Mouse (Mus musculus) layer of hippocampus, adult 9-11 months (tissue): Measurements from ENCODE around the gene Defa21.
"Not testable (repeated sequence)": the region's sequence is repeated elsewhere in the genome, so short reads cannot be mapped to it uniquely, and the experiment has no call there.

Source experiments
- DNase-seq: peaks from one replicate; pipeline ENCODE4 v3.0.0; 2022

Gene Defa21

DNA sequence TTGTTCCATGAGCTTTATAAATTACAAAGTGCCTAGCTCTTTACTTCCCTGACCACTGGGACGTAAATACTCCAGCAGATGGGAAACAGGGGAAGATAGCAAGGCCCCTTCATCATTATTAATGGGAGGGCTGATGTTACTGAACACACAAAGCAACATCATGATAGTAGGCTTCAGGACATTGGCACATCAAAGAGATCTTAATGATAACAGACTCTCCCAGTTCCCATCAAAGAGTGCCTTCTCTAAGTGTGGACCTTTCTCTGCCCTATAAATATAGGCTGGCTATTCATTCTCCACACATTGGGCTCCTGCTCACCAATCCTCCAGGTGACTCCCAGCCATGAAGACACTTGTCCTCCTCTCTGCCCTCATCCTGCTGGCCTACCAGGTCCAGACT is at the start of gene Defa21:
Gene Defa21 (plus strand): TSS at position 301 of the 400 bp plus-strand sequence.
- DNase-seq, result not testable (repeated sequence)

DNA sequence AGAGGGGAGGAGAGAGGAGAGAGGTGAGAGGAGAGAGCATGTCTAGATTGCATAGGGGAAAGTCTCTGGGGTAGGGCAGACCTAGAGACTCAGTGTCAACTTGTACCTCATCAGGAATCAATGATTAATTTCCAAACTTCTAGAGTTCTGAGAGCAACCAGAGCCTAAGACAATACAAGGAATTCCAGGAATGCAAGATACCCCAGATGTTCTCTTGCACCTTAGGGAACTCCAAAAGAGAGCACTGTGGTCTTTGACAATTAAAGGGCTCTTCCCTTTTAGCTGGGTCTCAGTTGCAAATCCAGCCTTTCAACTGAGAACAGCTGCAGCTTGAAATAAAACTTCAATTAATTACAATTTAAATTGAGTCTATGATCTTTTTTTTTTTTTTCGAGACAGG is 45.5 kb upstream of the Defa21 start:
- DNase-seq, result no peak

DNA sequence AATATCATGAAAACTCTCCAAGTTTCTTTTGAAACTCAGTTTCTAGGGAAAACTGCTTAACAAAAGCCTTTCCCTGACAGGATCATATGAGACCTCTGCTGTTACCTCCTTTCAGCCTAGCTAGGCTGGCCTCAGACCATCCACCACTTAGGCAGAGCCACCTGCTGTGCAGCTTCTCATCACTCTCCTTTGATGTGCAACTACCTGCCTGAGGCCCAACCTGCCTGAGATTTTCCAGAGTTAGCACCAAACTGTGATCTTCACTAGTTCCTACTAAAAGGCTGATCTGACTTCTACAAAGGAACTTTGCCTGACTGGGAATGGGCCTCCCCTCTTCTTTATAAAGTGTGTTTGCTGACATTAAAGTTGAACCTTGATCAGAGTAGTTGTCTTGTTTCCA is 31.3 kb upstream of the Defa21 start:
- not testable (repeated sequence) for DNase-seq

DNA sequence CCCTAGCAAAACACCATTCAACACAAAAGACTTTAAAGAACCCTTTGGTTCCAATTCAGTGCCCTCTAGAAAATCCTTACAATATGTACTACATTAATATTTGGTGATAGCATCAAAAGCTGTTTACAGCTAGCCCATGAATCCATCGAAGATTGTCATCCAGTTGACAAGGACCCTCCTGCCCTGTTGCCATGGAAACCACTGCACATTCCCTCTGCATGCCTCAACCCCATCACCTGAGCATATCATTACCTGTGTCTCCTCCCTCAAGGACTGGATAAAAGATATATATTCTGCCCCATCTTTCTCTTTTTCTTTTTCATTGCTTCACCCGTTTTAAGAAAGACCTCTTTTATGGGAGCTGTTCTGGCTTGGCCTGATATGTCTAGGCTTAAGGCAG is 28.6 kb upstream of the Defa21 start:
- DNase-seq, result no peak

DNA sequence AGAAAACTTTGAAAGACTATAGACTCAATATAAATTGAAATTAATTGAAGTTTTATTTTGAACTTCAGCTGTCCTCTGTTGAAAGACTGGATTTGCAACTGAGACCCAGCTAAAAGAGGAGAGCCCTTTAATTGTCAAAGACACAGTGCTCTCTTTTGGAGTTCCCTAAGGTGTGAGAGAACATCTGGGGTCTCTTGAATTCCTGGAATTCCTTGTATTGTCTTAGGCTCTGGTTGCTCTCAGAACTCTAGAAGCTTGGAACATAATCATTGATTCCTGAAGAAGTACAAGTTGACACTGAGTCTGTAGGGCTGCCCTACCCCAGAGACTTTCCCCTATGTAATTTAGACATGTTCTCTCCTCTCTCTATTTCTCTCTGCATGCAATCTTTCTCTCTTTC is 28.1 kb upstream of the Defa21 start:
- DNase-seq, result no peak

DNA sequence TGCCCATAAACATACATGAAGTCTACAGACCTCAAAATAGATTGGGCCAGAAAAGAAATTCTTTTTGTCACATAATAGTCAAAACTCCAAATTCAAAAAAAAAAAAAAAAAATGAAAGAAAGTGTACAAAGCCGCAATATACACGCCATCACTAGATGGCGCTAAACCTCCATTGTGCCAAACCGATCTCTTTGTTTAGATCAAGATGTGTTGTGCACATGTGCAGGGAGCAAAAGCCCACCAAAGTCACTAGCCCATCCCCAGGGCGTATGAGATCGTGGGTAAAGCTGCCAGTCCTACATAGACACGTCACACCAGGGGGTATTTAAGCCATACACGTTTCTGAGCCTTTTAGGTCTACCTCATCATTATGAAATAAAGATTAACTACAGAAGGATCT is 24.2 kb upstream of the Defa21 start:
- DNase-seq, result no peak

DNA sequence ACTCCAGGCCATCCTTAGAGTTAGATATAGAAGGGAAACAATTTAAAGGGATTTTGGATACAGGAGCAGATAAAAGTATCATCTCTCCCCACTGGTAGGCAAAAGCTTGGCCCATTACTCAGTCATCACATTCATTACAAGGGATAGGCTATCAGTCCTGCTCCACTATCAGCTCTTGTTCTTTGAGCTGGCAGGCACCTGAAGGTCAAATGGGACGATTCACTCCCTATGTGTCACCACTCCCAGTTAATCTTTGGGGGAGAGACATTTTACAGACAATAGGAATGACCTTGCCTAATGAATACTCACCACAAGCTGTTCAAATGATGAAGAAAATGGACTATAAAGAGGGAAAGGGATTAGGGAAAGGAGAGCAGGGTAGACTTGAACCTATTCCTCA is 18.5 kb upstream of the Defa21 start:
- no peak for DNase-seq

DNA sequence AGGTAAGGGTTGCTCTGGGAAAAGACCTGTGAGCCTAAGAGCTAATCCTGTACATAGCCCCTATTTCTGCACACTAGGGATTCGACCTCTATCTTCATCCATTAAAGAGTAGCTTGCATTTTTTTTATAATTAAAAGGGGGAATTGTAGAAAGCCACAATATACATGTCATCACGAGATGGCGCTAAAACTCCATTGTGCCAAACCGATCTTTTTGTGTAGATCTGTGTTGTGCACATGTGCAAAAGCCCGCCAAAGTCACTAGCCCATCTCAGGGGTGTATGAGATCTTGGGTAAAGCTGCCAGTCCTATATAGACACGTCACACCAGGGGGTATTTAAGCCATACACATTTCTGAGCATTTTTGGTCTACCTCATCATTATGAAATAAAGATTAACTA is 16.8 kb upstream of the Defa21 start:
- not testable (repeated sequence) for DNase-seq

DNA sequence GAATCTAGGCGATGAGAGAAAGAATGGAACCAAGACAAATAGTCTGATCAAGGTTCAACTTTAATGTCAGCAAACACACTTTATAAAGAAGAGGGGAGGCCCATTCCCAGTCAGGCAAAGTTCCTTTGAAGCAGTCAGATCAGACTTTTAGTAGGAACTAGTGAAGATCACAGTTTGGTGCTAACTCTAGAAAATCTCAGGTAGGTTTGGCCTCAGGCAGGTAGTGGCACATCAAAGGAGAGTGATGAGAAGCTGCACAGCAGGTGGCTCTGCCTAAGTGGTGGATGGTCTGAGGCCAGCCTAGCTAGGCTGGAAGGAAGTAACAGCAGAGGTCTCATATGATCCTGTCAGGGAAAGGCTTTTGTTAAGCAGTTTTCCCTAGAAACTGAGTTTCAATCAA is 14.8 kb upstream of the Defa21 start:
- not testable (repeated sequence) for DNase-seq

DNA sequence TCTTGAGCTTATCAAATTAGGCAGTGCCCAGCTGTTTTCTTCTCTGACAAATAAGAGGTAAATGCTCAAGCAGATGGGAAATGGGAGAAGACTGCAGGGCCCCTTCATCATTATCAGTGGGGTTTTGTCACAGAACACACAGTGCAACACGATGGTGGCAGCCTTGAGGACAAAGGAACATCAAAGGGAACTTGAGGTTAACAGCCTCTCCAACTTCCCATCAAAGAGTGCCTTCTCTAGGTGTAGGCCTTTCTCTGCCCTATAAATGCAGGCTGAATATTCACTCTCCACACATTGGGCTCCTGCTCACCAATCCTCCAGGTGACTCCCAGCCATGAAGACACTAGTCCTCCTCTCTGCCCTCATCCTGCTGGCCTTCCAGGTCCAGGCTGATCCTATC is 29.4 kb downstream of the Defa21 start, which contains the start of gene Defa23:
Gene Defa23 (plus strand): TSS at position 301 of the 400 bp plus-strand sequence.
- not testable (repeated sequence) for DNase-seq

DNA sequence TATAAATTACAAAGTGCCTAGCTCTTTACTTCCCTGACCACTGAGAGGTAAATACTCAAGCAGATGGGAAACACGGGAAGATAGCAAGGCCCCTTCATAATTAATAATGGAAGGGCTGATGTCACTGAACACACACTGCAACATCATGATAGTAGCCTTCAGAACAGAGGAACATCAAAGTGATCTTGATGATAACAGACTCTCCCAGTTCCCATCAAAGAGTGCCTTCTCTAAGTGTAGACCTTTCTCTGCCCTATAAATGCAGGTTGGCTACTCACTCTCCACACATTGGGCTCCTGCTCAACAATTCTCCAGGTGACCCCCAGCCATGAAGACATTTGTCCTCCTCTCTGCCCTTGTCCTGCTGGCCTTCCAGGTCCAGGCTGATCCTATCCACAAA is 39.4 kb downstream of the Defa21 start, which contains the start of gene Defa35:
Gene Defa35 (plus strand): TSS at position 301 of the 400 bp plus-strand sequence.
- DNase-seq, result not testable (repeated sequence)
